Mouse (Mus musculus) hindbrain, embryonic 12.5 days (tissue): ENCODE results near the gene Ankrd24. TPM values are rescaled to one million over a fixed set of nuclear protein-coding genes. Genes with fewer than 3 reads are reported as not detected.
"Not testable (repeated sequence)": the region's sequence is repeated elsewhere in the genome, so short reads cannot be mapped to it uniquely, and the experiment has no call there.

Experiments
- ATAC-seq: fragments of 200-750 bp; cut with Nextera tagmentation; 2 replicates; pipeline ENCODE4 v1.8.0; 2017; ENCODE audit warnings: moderate TSS enrichment; ENCODE audit not compliant: low FRiP score
- H3K27ac ChIP-seq: fragments of 300-500 bp; sonication (generic); 2 replicates; pipeline ENCODE4 v1.5.1; 2016; ENCODE audit warnings: mild to moderate bottlenecking
- H3K27me3 ChIP-seq: fragments of 300-500 bp; sonication (generic); 2 replicates; pipeline ENCODE4 v1.6.1; 2016; ENCODE audit warnings: mild to moderate bottlenecking
- H3K36me3 ChIP-seq: fragments of 300-500 bp; sonication (generic); 2 replicates; pipeline ENCODE4 v1.6.1; 2016; ENCODE audit warnings: mild to moderate bottlenecking
- H3K4me1 ChIP-seq: fragments of 300-500 bp; sonication (generic); 2 replicates; pipeline ENCODE4 v1.6.1; 2016
- H3K4me2 ChIP-seq: fragments of 300-500 bp; sonication (generic); replicated peaks from 2 replicates; pipeline ENCODE4 v1.6.1; 2016; ENCODE audit warnings: mild to moderate bottlenecking
- H3K4me3 ChIP-seq: fragments of 300-500 bp; sonication (generic); 2 replicates; pipeline ENCODE4 v1.5.1; 2016; ENCODE audit warnings: mild to moderate bottlenecking
- H3K9ac ChIP-seq: fragments of 300-500 bp; sonication (generic); 2 replicates; pipeline ENCODE4 v1.6.1; 2016; ENCODE audit warnings: mild to moderate bottlenecking, moderate library complexity
- H3K9me3 ChIP-seq: fragments of 300-500 bp; sonication (generic); replicated peaks from 2 replicates; pipeline ENCODE4 v1.6.1; 2016; ENCODE audit warnings: mild to moderate bottlenecking
- WGBS: fragments of 180-500 bp; shearing (Covaris S2); methylation state at CpG from one replicate; pipeline ENCODE4 v1.1.7; 2016; 5-methylcytosine and 5-hydroxymethylcytosine counted together
- polyA plus RNA-seq: library from polyadenylated mRNA; unstranded; fragments of >200 nt; fragmentation: Nextera tagmentation; extraction: Ambion mirVana; gene quantifications from 2 replicates; pipeline ENCODE4 v1.2.1, GENCODE M21; 2016

Ankrd24 gene
- polyA plus RNA-seq, 1 experiment from 2014 or later = 10.5 TPM

- Histone ChIP-seq H3K4me2 (no peak overlapping the region), H3K36me3 (no peaks in the 10 kb centered on the region), H3K27me3 (peaks cover 4% of the 10 kb centered on the region), H3K9ac (no peak overlapping the region), H3K27ac (no peak overlapping the region), H3K4me3 (no peak overlapping the region), H3K4me1 (peaks cover 29% of the 10 kb centered on the region), H3K9me3 (no peaks in the 10 kb centered on the region)
- 77% methylated on average over 6 of the region's 6 CpGs for WGBS
- ATAC-seq = no peak
Observed at GRCm38 (mm10) chr10:81638101-81638500, 9.8 kb downstream of the Ankrd24 start.

GRCm38 (mm10) chr10:81640825-81641224, 12.5 kb downstream of the Ankrd24 start:
- 51% methylated on average over 4 of the region's 4 CpGs for WGBS
- H3K4me1 ChIP-seq = peaks cover 26% of the 10 kb centered on the region
- not testable (repeated sequence) for H3K27ac ChIP-seq, H3K9me3 ChIP-seq, H3K4me3 ChIP-seq, H3K4me2 ChIP-seq, H3K9ac ChIP-seq, H3K27me3 ChIP-seq, H3K36me3 ChIP-seq, ATAC-seq

- no peak overlapping the region for H3K4me2 ChIP-seq
- no peak overlapping the region for H3K4me3 ChIP-seq
- no peak overlapping the region for H3K9ac ChIP-seq
- WGBS = 89% methylated on average over 2 of the region's 2 CpGs
- no peak for ATAC-seq
- no peak overlapping the region for H3K27ac ChIP-seq
- no peaks in the 10 kb centered on the region for H3K9me3 ChIP-seq
- H3K36me3 ChIP-seq = no peaks in the 10 kb centered on the region
- H3K27me3 ChIP-seq = no peaks in the 10 kb centered on the region
- peaks cover 26% of the 10 kb centered on the region for H3K4me1 ChIP-seq
Observed at GRCm38 (mm10) chr10:81641566-81641965, 13.2 kb downstream of the Ankrd24 start.

- peak overlapping the region; percentile 92 for H3K9ac ChIP-seq
- no peak overlapping the region for H3K27ac ChIP-seq
- no peaks in the 10 kb centered on the region for H3K9me3 ChIP-seq
- ATAC-seq = no peak
- H3K36me3 ChIP-seq = no peaks in the 10 kb centered on the region
- H3K4me3 ChIP-seq = peak overlapping the region; percentile 61
- WGBS = 75% methylated on average over 8 of the region's 8 CpGs
- H3K27me3 ChIP-seq = no peaks in the 10 kb centered on the region; the same call in 1 of the 2 replicates
- H3K4me1 ChIP-seq = peaks cover 26% of the 10 kb centered on the region
- peak overlapping the region; percentile 81 for H3K4me2 ChIP-seq
Observed at GRCm38 (mm10) chr10:81641978-81642647, 13.8 kb downstream of the Ankrd24 start.

GRCm38 (mm10) chr10:81642648-81643448, 14.5 kb downstream of the Ankrd24 start:
- H3K9me3 ChIP-seq = no peaks in the 10 kb centered on the region
- H3K4me1 ChIP-seq = peaks cover 26% of the 10 kb centered on the region
- H3K27me3 ChIP-seq = no peaks in the 10 kb centered on the region; the same call in 1 of the 2 replicates
- no peaks in the 10 kb centered on the region for H3K36me3 ChIP-seq
- 22% methylated on average over 24 of the region's 24 CpGs for WGBS
- H3K4me2 ChIP-seq = peak overlapping the region; percentile 81
- peak overlapping the region; percentile 61 for H3K4me3 ChIP-seq
- H3K27ac ChIP-seq = peak overlapping the region; percentile 97
- peak; percentile 63; the same call in 1 of the 2 replicates for ATAC-seq
- H3K9ac ChIP-seq = peak overlapping the region; percentile 92

- H3K27ac ChIP-seq = peak overlapping the region; percentile 97
- peak overlapping the region; percentile 61 for H3K4me3 ChIP-seq
- H3K4me2 ChIP-seq = peak overlapping the region; percentile 81
- no peaks in the 10 kb centered on the region for H3K9me3 ChIP-seq
- WGBS = under 1% methylated on average over 74 of the region's 75 CpGs
- peak; percentile 90 for ATAC-seq
- H3K36me3 ChIP-seq = no peaks in the 10 kb centered on the region
- peaks cover 26% of the 10 kb centered on the region for H3K4me1 ChIP-seq
- no peaks in the 10 kb centered on the region; the same call in 1 of the 2 replicates for H3K27me3 ChIP-seq
- peak overlapping the region; percentile 92 for H3K9ac ChIP-seq
Observed at GRCm38 (mm10) chr10:81643449-81644055, 15.2 kb downstream of the Ankrd24 start.

- peak overlapping the region; percentile 61 for H3K4me3 ChIP-seq
- H3K4me2 ChIP-seq = peak overlapping the region; percentile 81
- H3K4me1 ChIP-seq = peaks cover 26% of the 10 kb centered on the region
- H3K9me3 ChIP-seq = no peaks in the 10 kb centered on the region
- H3K36me3 ChIP-seq = no peaks in the 10 kb centered on the region
- peak overlapping the region; percentile 97 for H3K27ac ChIP-seq
- ATAC-seq = peak; percentile 20; the same call in 1 of the 2 replicates
- H3K27me3 ChIP-seq = no peaks in the 10 kb centered on the region; the same call in 1 of the 2 replicates
- H3K9ac ChIP-seq = peak overlapping the region; percentile 92
- 72% methylated on average over 2 of the region's 2 CpGs for WGBS
Observed at GRCm38 (mm10) chr10:81644162-81644561, 15.8 kb downstream of the Ankrd24 start.

- ATAC-seq = no peak
- H3K4me2 ChIP-seq = peak overlapping the region; percentile 81; the same call in 1 of the 2 replicates
- 90% methylated on average over 18 of the region's 18 CpGs for WGBS
- H3K9ac ChIP-seq = no peak overlapping the region
- H3K36me3 ChIP-seq = no peaks in the 10 kb centered on the region
- H3K27ac ChIP-seq = no peak overlapping the region
- no peaks in the 10 kb centered on the region; the same call in 1 of the 2 replicates for H3K27me3 ChIP-seq
- H3K9me3 ChIP-seq = no peaks in the 10 kb centered on the region
- H3K4me1 ChIP-seq = peaks cover 26% of the 10 kb centered on the region
- no peak overlapping the region for H3K4me3 ChIP-seq
Observed at GRCm38 (mm10) chr10:81644716-81645115, 16.4 kb downstream of the Ankrd24 start.

- Histone ChIP-seq H3K9me3 (peaks cover under 1% of the 10 kb centered on the region; the same call in 1 of the 2 replicates), H3K36me3 (no peaks in the 10 kb centered on the region), H3K4me3 (no peak overlapping the region), H3K4me2 (no peak overlapping the region), H3K4me1 (peaks cover 28% of the 10 kb centered on the region), H3K9ac (no peak overlapping the region), H3K27ac (no peak overlapping the region), H3K27me3 (no peaks in the 10 kb centered on the region; the same call in 1 of the 2 replicates)
- no peak for ATAC-seq
- 90% methylated on average over 4 of the region's 4 CpGs for WGBS
Observed at GRCm38 (mm10) chr10:81645391-81645790, 17.1 kb downstream of the Ankrd24 start.

GRCm38 (mm10) chr10:81646015-81646555, 17.7 kb downstream of the Ankrd24 start:
- 79% methylated on average over 7 of the region's 7 CpGs for WGBS

GRCm38 (mm10) chr10:81648803-81649775, 20.7 kb downstream of the Ankrd24 start, which contains the start of gene Gm10778:
Gm10778 (plus strand) TSS chr10:81649059.
- Histone ChIP-seq H3K4me3 (peak within 1 kb of the TSS; percentile 54), H3K4me2 (peak within 1 kb of the TSS; percentile 65), H3K36me3 (peaks cover 24% of the 10 kb centered on the region), H3K9me3 (peaks cover 22% of the 10 kb centered on the region), H3K9ac (peak within 1 kb of the TSS; percentile 75), H3K27ac (peak within 1 kb of the TSS; percentile 84)
- not testable (repeated sequence) for H3K4me1 ChIP-seq, H3K27me3 ChIP-seq
- 3% methylated on average over 39 of the region's 52 CpGs for WGBS
- ATAC-seq = peak; percentile 95

More at GRCm38 (mm10) chr10:81646015-81646555, 17.7 kb downstream of the Ankrd24 start:
- Histone ChIP-seq H3K9ac (no peak overlapping the region), H3K36me3 (peaks cover 4% of the 10 kb centered on the region; the same call in 1 of the 2 replicates), H3K9me3 (peaks cover 8% of the 10 kb centered on the region; the same call in 1 of the 2 replicates), H3K4me3 (no peak overlapping the region), H3K4me2 (no peak overlapping the region), H3K27me3 (no peaks in the 10 kb centered on the region; the same call in 1 of the 2 replicates), H3K4me1 (peaks cover 27% of the 10 kb centered on the region), H3K27ac (no peak overlapping the region)
- no peak for ATAC-seq
